Mouse (Mus musculus): Measurements from ENCODE around the gene Timp2.

DNA sequence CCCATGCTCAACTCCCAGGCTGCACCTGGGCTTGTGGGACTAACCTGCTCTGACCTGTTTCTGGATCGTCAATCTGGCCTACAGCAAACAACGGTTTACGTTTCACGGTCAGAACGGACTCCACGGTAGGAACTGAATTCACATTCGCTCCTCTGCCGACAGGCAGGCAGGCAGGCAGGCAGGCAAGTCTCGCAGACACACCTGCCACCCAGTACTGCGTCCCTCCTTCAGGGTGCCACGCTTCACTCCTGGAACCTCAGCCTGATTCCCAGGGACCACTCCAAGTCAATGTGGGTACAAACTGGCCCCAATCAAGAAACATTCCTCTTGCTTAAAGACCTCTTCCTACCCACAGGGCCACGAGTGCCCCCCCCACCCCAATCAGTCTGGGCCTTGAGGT is 7.6 kb downstream of the Timp2 start:
- no peak for TF ChIP-seq POLR2A (IDR thresholded peaks at IDR 0.05; ENCODE audit: low read depth, low read length)
- TF ChIP-seq CTCF (conservative IDR thresholded peaks at IDR 0.05; ENCODE audit: insufficient read depth, insufficient read length, low read depth, low read length), result no peak
